ENCODE assay signal across 9 mouse cellular contexts in the genomic region with DNA sequence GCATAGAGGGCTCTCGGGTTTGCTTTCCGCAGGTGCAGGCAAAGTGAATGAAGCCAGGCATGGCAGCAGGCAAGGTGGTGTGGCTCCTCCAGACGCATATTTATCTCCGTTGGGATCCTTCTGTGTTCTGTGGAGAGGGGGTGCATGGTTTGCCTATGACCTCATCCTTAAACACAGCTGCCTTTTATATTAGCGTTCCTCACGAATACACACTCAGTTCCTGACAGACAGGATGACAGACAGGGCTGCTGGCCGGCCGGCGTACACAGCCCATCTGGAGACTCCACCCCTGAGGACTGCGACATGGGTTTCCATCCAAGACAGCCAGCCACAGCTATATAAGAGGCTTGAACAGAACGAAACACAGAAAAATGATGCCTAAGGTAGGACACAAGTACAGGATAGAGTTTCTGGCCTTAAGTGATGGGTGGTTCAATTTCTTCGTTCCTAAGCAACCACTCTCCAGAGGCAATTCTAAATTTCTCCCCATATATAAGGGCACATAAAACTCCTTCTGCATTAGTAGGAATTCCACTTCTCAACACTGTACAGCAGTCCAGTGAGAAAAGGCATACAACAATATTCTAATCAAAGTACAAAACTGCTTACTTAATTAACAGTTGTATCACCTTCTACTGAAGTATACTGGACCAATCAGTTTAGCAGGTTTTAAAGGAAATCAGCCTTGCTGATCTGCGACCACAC.
DNase-seq lines count a peak whose midpoint lies in the region; ATAC-seq and TF ChIP-seq lines count a peak whose summit lies in the region.
"Had no signal": no experiment of that assay in that cellular context is flagged by ENCODE, and none has a peak within 500 bp of the region (broad histone marks: within the 10 kb centered on the region; RNA-seq: fewer than 3 reads in every experiment).

No protein-coding gene starts in this region.

- no peak for DNase-seq in intestine, embryonic 14.5 days (ENCODE audit: low spot score)
- peak; percentile 62 for DNase-seq in embryonic facial prominence, embryonic 14.5 days (ENCODE audit: low spot score)
- no peak for DNase-seq in adrenal gland, postnatal 10 days
- DNase-seq in thymus, adult 2 months = no peak
- no peak for DNase-seq in layer of hippocampus, adult 18-20 months (ENCODE audit: low spot score in 2 of 2)

- WGBS in intestine, embryonic 14.5 days = 31% methylated on average over 13 of the region's 13 CpGs
- 35% methylated on average over 13 of the region's 13 CpGs for WGBS in intestine, postnatal 0 days
- WGBS in embryonic facial prominence, embryonic 14.5 days = 33% methylated on average over 13 of the region's 13 CpGs
- 47% methylated on average over 13 of the region's 13 CpGs for WGBS in hindbrain, embryonic 13.5 days
- 49% methylated on average over 13 of the region's 13 CpGs for WGBS in neural tube, embryonic 13.5 days
- 91% methylated on average over 13 of the region's 13 CpGs for WGBS in thymus, adult 2 months

- no peaks in the 10 kb centered on the region for H3K27me3 ChIP-seq in intestine, embryonic 14.5 days (replicated peaks; ENCODE audit: control insufficient read depth, insufficient read depth, low read length)
- H3K27me3 ChIP-seq in intestine, postnatal 0 days (replicated peaks; ENCODE audit: control insufficient read depth, insufficient read depth, low read length) = no peaks in the 10 kb centered on the region
- no peaks in the 10 kb centered on the region for H3K27me3 ChIP-seq in embryonic facial prominence, embryonic 14.5 days (replicated peaks; ENCODE audit: control insufficient read depth, insufficient read depth, low read length)
- no peaks in the 10 kb centered on the region for H3K27me3 ChIP-seq in hindbrain, embryonic 13.5 days
- no peaks in the 10 kb centered on the region for H3K27me3 ChIP-seq in neural tube, embryonic 13.5 days
- no peaks in the 10 kb centered on the region for H3K27me3 ChIP-seq in thymus, adult 2 months (ENCODE audit: control insufficient read depth, insufficient read depth, low read length)

- H3K4me3 ChIP-seq in intestine, embryonic 14.5 days (ENCODE audit: low read depth, low read length) = no peak overlapping the region
- no peak overlapping the region for H3K4me3 ChIP-seq in intestine, postnatal 0 days (ENCODE audit: low read depth, low read length)
- H3K4me3 ChIP-seq in embryonic facial prominence, embryonic 14.5 days (ENCODE audit: low read depth, low read length) = no peak overlapping the region
- no peak overlapping the region for H3K4me3 ChIP-seq in hindbrain, embryonic 13.5 days
- H3K4me3 ChIP-seq in neural tube, embryonic 13.5 days = no peak overlapping the region
- no peak overlapping the region for H3K4me3 ChIP-seq in thymus, adult 2 months (ENCODE audit: control insufficient read depth, insufficient read depth, low read length)

- H3K4me1 ChIP-seq in intestine, embryonic 14.5 days (replicated peaks; ENCODE audit: control insufficient read depth, insufficient read depth, low read length) = peaks cover 40% of the 10 kb centered on the region
- peaks cover 14% of the 10 kb centered on the region for H3K4me1 ChIP-seq in intestine, postnatal 0 days (replicated peaks; ENCODE audit: control insufficient read depth, insufficient read depth, low read length)
- H3K4me1 ChIP-seq in embryonic facial prominence, embryonic 14.5 days (ENCODE audit: control insufficient read depth, insufficient read depth, low read length) = peaks cover 24% of the 10 kb centered on the region
- peaks cover 19% of the 10 kb centered on the region for H3K4me1 ChIP-seq in hindbrain, embryonic 13.5 days (replicated peaks)
- peaks cover 39% of the 10 kb centered on the region for H3K4me1 ChIP-seq in neural tube, embryonic 13.5 days (replicated peaks)
- H3K4me1 ChIP-seq in thymus, adult 2 months (replicated peaks; ENCODE audit: control insufficient read depth, insufficient read depth, low read length) = no peaks in the 10 kb centered on the region

- H3K9me3 ChIP-seq in intestine, embryonic 14.5 days (ENCODE audit: control insufficient read depth, low read length) = no peaks in the 10 kb centered on the region
- no peaks in the 10 kb centered on the region for H3K9me3 ChIP-seq in intestine, postnatal 0 days (ENCODE audit: control insufficient read depth)
- no peaks in the 10 kb centered on the region; the same call in 1 of the 2 replicates for H3K9me3 ChIP-seq in embryonic facial prominence, embryonic 14.5 days (ENCODE audit: control insufficient read depth, low read length)
- no peaks in the 10 kb centered on the region for H3K9me3 ChIP-seq in hindbrain, embryonic 13.5 days
- H3K9me3 ChIP-seq in neural tube, embryonic 13.5 days = no peaks in the 10 kb centered on the region

- TF ChIP-seq POLR2A in thymus, adult 2 months (IDR thresholded peaks at IDR 0.05; ENCODE audit: control insufficient read depth, extremely low read depth, insufficient read depth, low read length, poor library complexity) = no peak

- H3K27ac ChIP-seq in intestine, embryonic 14.5 days (ENCODE audit: low read depth) = 0 out of 2 replicates have a peak overlapping the region, but pooled peaks have one; percentile 36
- no peak overlapping the region for H3K27ac ChIP-seq in intestine, postnatal 0 days (ENCODE audit: low read depth, low read length)
- peak overlapping the region; percentile 11; the same call in 1 of the 2 replicates for H3K27ac ChIP-seq in embryonic facial prominence, embryonic 14.5 days (replicated peaks; ENCODE audit: low read depth, low read length)
- H3K27ac ChIP-seq in hindbrain, embryonic 13.5 days = peak overlapping the region; percentile 44
- peak overlapping the region; percentile 35; the same call in 1 of the 2 replicates for H3K27ac ChIP-seq in neural tube, embryonic 13.5 days (replicated peaks)
- no peak overlapping the region for H3K27ac ChIP-seq in thymus, adult 2 months (ENCODE audit: control insufficient read depth, insufficient read depth, low read length)
- H3K27ac ChIP-seq: macrophage had no signal

- H3K4me2 ChIP-seq in intestine, embryonic 14.5 days (ENCODE audit: low read length) = no peak overlapping the region
- H3K4me2 ChIP-seq in intestine, postnatal 0 days (replicated peaks; ENCODE audit: low read depth) = no peak overlapping the region
- 0 out of 2 replicates have a peak overlapping the region, but pooled peaks have one; percentile 1 for H3K4me2 ChIP-seq in embryonic facial prominence, embryonic 14.5 days (ENCODE audit: low read depth, low read length)
- 0 out of 2 replicates have a peak overlapping the region, but pooled peaks have one; percentile 22 for H3K4me2 ChIP-seq in hindbrain, embryonic 13.5 days
- no peak overlapping the region for H3K4me2 ChIP-seq in neural tube, embryonic 13.5 days

- H3K9ac ChIP-seq in intestine, embryonic 14.5 days (ENCODE audit: low read length) = no peak overlapping the region
- no peak overlapping the region for H3K9ac ChIP-seq in intestine, postnatal 0 days (ENCODE audit: low read depth, low read length)
- peak overlapping the region; percentile 11; the same call in 1 of the 2 replicates for H3K9ac ChIP-seq in embryonic facial prominence, embryonic 14.5 days (ENCODE audit: low read depth, low read length)
- no peak overlapping the region for H3K9ac ChIP-seq in hindbrain, embryonic 13.5 days
- no peak overlapping the region for H3K9ac ChIP-seq in neural tube, embryonic 13.5 days

- ATAC-seq in intestine, embryonic 14.5 days (replicated peaks; ENCODE audit: low FRiP score, low TSS enrichment, low read depth) = peak; percentile 32; the same call in 1 of the 2 replicates
- ATAC-seq in intestine, postnatal 0 days = no peak
- peak; percentile 79 for ATAC-seq in embryonic facial prominence, embryonic 14.5 days (ENCODE audit: low read depth)
- peak; percentile 71 for ATAC-seq in hindbrain, embryonic 13.5 days (ENCODE audit: low FRiP score)
- ATAC-seq in neural tube, embryonic 13.5 days (ENCODE audit: low read depth) = peak; percentile 49; the same call in 1 of the 2 replicates

- H3K36me3 ChIP-seq in intestine, embryonic 14.5 days (ENCODE audit: control insufficient read depth, insufficient read depth, low read length) = no peaks in the 10 kb centered on the region
- H3K36me3 ChIP-seq in intestine, postnatal 0 days (ENCODE audit: control insufficient read depth, insufficient read depth) = no peaks in the 10 kb centered on the region
- H3K36me3 ChIP-seq in embryonic facial prominence, embryonic 14.5 days (ENCODE audit: control insufficient read depth, insufficient read depth, low read length) = no peaks in the 10 kb centered on the region
- no peaks in the 10 kb centered on the region for H3K36me3 ChIP-seq in hindbrain, embryonic 13.5 days
- H3K36me3 ChIP-seq in neural tube, embryonic 13.5 days = no peaks in the 10 kb centered on the region
- H3K36me3 ChIP-seq in thymus, adult 2 months (ENCODE audit: control insufficient read depth, insufficient read depth, low read length) = no peaks in the 10 kb centered on the region

- TF ChIP-seq CTCF in intestine, postnatal 0 days (IDR thresholded peaks at IDR 0.05; ENCODE audit: low read depth) = no peak
- TF ChIP-seq CTCF in thymus, adult 2 months (IDR thresholded peaks at IDR 0.05; ENCODE audit: borderline replicate concordance, control insufficient read depth, extremely low read depth, insufficient read depth, low read length, poor library complexity) = no peak

Comparison
In these comparisons a context has a peak if more than half of its experiments do, and no peak if none do; other contexts are left out.
1. H3K27ac ChIP-seq: peak in intestine, embryonic 14.5 days (single experiment), embryonic facial prominence, embryonic 14.5 days (single experiment), hindbrain, embryonic 13.5 days (single experiment) and neural tube, embryonic 13.5 days (single experiment); none in intestine, postnatal 0 days (single experiment) and thymus, adult 2 months (single experiment).
2. H3K4me2 ChIP-seq: peak in embryonic facial prominence, embryonic 14.5 days (single experiment) and hindbrain, embryonic 13.5 days (single experiment); none in intestine, embryonic 14.5 days (single experiment), intestine, postnatal 0 days (single experiment) and neural tube, embryonic 13.5 days (single experiment).